Mouse (Mus musculus): ENCODE data around the gene Tmem167b. TPM values are rescaled to one million over a fixed set of nuclear protein-coding genes. Genes with fewer than 3 reads are reported as not detected.

Tmem167b gene
- total RNA-seq (2014; rRNA removed) (25.0 and 25.7 TPM in 2 replicates), polyA plus RNA-seq (2012; rRNA removed) (2.7 and 3.3 TPM in 2 replicates)

DNA sequence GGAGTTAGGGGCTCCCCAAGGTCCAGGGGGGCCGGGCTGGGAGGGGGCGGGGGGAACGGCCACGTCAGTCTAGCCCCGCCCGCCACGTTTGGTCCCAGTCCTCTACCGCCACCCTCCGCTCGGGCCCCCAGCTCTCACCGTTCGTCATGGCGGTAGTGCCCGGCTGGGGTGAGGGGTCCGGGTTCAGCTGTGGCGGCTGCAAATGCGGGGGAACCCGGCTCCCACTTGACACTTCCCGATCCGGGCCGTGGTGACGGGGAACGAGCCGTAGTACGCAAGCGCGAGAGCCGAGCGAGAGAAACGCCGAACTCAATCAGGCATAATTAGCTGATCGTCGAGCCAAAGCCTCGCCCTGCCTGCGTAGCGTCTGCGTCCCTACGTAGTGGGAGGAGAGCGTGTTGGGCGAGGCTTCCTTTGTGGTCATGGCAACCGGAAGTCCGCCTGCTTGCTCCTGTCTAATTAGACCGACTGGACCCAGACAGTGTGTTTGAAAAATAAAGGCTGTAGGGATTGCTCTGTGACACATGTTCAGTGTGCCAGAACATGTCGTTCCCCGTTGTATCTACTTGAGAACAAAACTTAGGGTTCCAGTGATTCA, at the start of gene Tmem167b:
Gene Tmem167b (minus strand): TSS at position 334 of the 598 bp plus-strand sequence.
- Histone ChIP-seq H3K27ac (replicated peaks; ENCODE audit: insufficient read depth, low read depth, low read length) (peak within 1 kb of the TSS; percentile 93), H3K27me3 (ENCODE audit: control insufficient read depth, insufficient read depth, low read length) (no peaks in the 10 kb centered on the region), H3K79me2 (ENCODE audit: control insufficient read depth, insufficient read depth, low read length) (peaks cover 2% of the 10 kb centered on the region; the same call in 1 of the 2 replicates), H3K9ac (ENCODE audit: low read depth, low read length) (peak within 1 kb of the TSS; percentile 96), H3K4me3 (ENCODE audit: insufficient read depth, low read depth, low read length) (peak within 1 kb of the TSS; percentile 90), H3K36me3 (ENCODE audit: control insufficient read depth, insufficient read depth, low read length) (peaks cover 15% of the 10 kb centered on the region; the same call in 1 of the 2 replicates), H3K4me1 (ENCODE audit: control insufficient read depth, insufficient read depth, low read length) (peaks cover 6% of the 10 kb centered on the region; the same call in 1 of the 2 replicates)
- under 1% methylated on average over 45 of the region's 45 CpGs for WGBS
- peak; percentile 97 for DNase-seq (ENCODE audit: extremely low read depth, low read depth, low spot score)
- TF ChIP-seq POLR2A (IDR thresholded peaks at IDR 0.05; ENCODE audit: extremely low read depth, insufficient read depth, low read length) (0 out of 2 replicates have a peak, but pooled peaks have one; percentile 22), CTCF (IDR thresholded peaks at IDR 0.05; ENCODE audit: low read depth, low read length) (no peak)

DNA sequence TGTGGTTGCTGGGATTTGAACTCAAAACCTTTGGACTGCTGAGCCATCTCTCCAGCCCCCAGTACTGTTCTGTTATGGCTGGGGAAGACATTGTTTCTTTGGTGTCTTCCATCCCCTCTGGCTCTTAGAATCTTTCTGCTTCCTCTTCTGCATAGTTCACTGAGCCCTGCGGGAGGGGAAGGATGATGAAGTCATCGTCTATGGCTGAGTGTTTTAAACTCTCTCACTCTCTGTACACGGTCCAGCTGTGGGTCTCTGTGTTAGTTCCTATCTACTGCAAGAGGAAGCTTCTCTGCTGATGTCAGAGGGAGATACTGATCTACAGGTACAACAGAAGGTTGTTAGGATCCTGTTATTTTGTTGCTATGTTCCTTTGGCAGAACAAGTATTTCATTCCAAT, 46.6 kb upstream of the Tmem167b start:
- TF ChIP-seq CTCF (IDR thresholded peaks at IDR 0.05; ENCODE audit: low read depth, low read length) = no peak
- Histone ChIP-seq H3K27me3 (ENCODE audit: control insufficient read depth, insufficient read depth, low read length) (no peaks in the 10 kb centered on the region), H3K9ac (ENCODE audit: low read depth, low read length) (no peak overlapping the region), H3K36me3 (ENCODE audit: control insufficient read depth, insufficient read depth, low read length) (peaks cover 4% of the 10 kb centered on the region), H3K4me3 (ENCODE audit: insufficient read depth, low read depth, low read length) (no peak overlapping the region), H3K27ac (replicated peaks; ENCODE audit: insufficient read depth, low read depth, low read length) (no peak overlapping the region), H3K4me1 (ENCODE audit: control insufficient read depth, insufficient read depth, low read length) (no peaks in the 10 kb centered on the region), H3K79me2 (ENCODE audit: control insufficient read depth, insufficient read depth, low read length) (no peaks in the 10 kb centered on the region)
- 53% methylated on average over 3 of the region's 3 CpGs for WGBS
- DNase-seq (ENCODE audit: extremely low read depth, low read depth, low spot score) = peak; percentile 4

DNA sequence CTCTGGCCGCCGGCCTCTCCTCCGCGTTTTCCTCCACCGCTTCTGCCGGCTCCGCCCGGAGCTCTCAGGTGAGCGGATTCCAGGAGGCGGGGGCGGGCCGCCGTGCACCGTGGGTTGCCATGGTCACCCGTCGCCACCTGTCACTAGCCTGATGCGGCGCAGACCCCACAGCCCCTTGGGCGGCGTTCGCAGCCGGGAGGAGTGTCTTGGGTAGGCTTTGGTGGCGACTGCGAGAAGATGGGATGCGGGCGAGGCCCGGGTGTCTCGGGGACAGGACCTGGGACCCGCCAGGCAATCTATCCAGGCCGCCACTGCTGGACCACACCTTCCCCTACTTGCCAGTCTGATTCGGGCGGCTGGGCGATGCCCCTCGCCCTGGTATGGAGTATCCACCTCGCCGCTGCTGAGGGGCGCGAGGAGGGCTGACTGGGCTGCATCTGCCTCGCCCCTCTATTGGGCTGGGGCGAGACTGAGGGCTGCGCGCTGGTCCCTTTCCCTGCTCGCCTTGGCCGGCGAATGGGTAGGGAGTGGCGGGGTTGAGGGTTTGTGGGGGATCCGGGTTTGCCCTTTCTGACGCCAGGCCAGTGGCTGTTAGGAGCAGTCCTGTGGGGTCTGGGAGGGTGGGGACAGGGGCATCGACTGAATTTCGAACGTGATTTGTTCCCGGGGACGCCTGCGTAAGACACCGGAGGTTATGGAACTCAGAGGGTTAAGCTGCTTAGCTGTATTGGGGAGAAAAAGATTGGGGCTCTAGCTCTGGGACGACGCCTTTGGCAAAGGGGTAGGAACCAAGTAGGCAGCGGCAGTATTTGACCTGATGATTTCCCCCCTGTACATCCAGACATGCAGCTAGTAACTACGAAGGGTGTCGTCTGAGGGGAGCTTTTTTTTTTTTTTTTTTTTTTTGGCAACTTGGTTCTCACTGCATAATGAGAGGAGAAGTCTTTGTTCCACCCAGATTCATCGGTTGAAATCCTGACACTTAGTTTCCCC, 29.6 kb upstream of the Tmem167b start:
- WGBS = 2% methylated on average over 61 of the region's 61 CpGs
- Histone ChIP-seq H3K4me1 (ENCODE audit: control insufficient read depth, insufficient read depth, low read length) (peaks cover 6% of the 10 kb centered on the region; the same call in 1 of the 2 replicates), H3K4me3 (ENCODE audit: insufficient read depth, low read depth, low read length) (peak overlapping the region; percentile 64), H3K79me2 (ENCODE audit: control insufficient read depth, insufficient read depth, low read length) (no peaks in the 10 kb centered on the region), H3K9ac (ENCODE audit: low read depth, low read length) (peak overlapping the region; percentile 21), H3K27me3 (ENCODE audit: control insufficient read depth, insufficient read depth, low read length) (no peaks in the 10 kb centered on the region), H3K36me3 (ENCODE audit: control insufficient read depth, insufficient read depth, low read length) (no peaks in the 10 kb centered on the region), H3K27ac (replicated peaks; ENCODE audit: insufficient read depth, low read depth, low read length) (0 out of 2 replicates have a peak overlapping the region, but pooled peaks have one; percentile 23)
- no peak for DNase-seq (ENCODE audit: extremely low read depth, low read depth, low spot score)
- TF ChIP-seq POLR2A (IDR thresholded peaks at IDR 0.05; ENCODE audit: extremely low read depth, insufficient read depth, low read length) (no peak), CTCF (IDR thresholded peaks at IDR 0.05; ENCODE audit: low read depth, low read length) (no peak)

DNA sequence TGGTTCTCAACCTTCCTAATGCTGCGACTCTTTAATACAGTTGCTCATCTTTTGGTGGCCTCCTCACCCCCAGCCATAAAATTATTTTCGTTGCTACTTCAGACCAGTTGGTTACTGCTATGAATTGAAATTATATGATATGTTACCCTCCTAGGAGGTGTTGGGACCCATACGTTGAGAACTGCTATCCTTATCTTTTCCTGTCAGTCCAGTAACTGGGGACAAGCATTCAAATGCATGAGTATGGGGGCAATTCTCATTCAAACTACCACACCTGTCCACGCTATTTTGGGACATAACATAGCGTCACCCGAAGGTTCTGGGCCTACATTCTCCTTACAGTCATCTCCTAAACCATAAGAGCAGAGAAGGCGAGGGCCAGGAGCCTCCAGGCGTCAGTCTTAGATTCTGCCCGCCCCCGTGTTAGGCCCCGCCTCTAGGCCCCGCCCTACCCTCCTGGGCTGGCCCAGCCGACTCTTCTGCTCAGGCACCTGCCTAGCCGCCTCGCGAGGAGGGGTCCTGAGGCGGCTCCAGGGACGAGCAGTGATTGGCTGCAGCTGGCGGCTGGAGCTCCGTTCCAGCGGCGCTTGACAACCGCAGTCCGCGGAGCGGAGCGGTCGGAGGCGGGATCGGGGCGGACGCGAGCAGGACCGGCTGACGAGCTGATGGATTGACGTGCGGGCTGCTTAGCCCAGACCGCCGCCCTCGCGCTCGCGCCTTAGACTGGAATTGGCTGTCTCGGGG, 28.7 kb upstream of the Tmem167b start, which contains the start of gene Wdr47:
Gene Wdr47 (plus strand): TSS at position 494 of the 744 bp plus-strand sequence.
- 4% methylated on average over 44 of the region's 44 CpGs for WGBS
- no peaks in the 10 kb centered on the region for H3K79me2 ChIP-seq (ENCODE audit: control insufficient read depth, insufficient read depth, low read length)
- H3K9ac ChIP-seq (ENCODE audit: low read depth, low read length) = peak within 1 kb of the TSS; percentile 56
- peak; percentile 65 for TF ChIP-seq POLR2A (IDR thresholded peaks at IDR 0.05; ENCODE audit: extremely low read depth, insufficient read depth, low read length)
- TF ChIP-seq CTCF (IDR thresholded peaks at IDR 0.05; ENCODE audit: low read depth, low read length) = no peak
- H3K27me3 ChIP-seq (ENCODE audit: control insufficient read depth, insufficient read depth, low read length) = no peaks in the 10 kb centered on the region
- no peaks in the 10 kb centered on the region for H3K36me3 ChIP-seq (ENCODE audit: control insufficient read depth, insufficient read depth, low read length)
- peak; percentile 85 for DNase-seq (ENCODE audit: extremely low read depth, low read depth, low spot score)
- peaks cover 6% of the 10 kb centered on the region; the same call in 1 of the 2 replicates for H3K4me1 ChIP-seq (ENCODE audit: control insufficient read depth, insufficient read depth, low read length)
- H3K27ac ChIP-seq (replicated peaks; ENCODE audit: insufficient read depth, low read depth, low read length) = 0 out of 2 replicates have a peak within 1 kb of the TSS, but pooled peaks have one; percentile 23
- peak within 1 kb of the TSS; percentile 64 for H3K4me3 ChIP-seq (ENCODE audit: insufficient read depth, low read depth, low read length)

DNA sequence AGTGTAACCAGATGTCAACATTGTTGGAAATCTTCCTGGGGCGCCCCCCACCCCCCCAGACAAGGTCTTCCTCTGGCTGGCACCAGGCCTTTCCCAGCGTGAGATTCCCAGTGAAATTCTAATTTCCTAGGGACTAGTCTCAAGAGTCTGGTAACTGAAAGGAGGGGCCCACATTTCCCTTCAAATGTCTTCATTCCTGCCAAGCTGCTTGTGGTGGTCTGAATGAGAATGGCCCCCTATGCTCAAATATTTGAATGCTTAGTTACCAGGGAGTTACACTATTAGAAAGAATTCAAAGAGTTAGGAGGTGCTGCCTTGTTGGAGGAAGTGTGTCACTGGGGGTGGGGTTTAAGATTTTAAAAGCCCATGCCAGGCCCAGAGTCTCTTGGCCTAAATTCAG, 26.2 kb upstream of the Tmem167b start:
- H3K9ac ChIP-seq (ENCODE audit: low read depth, low read length) = no peak overlapping the region
- WGBS = 71% methylated on average over 2 of the region's 2 CpGs
- peaks cover 6% of the 10 kb centered on the region; the same call in 1 of the 2 replicates for H3K4me1 ChIP-seq (ENCODE audit: control insufficient read depth, insufficient read depth, low read length)
- H3K27me3 ChIP-seq (ENCODE audit: control insufficient read depth, insufficient read depth, low read length) = no peaks in the 10 kb centered on the region
- DNase-seq (ENCODE audit: extremely low read depth, low read depth, low spot score) = no peak
- TF ChIP-seq CTCF (IDR thresholded peaks at IDR 0.05; ENCODE audit: low read depth, low read length) (no peak), POLR2A (IDR thresholded peaks at IDR 0.05; ENCODE audit: extremely low read depth, insufficient read depth, low read length) (no peak)
- no peak overlapping the region for H3K27ac ChIP-seq (replicated peaks; ENCODE audit: insufficient read depth, low read depth, low read length)
- H3K4me3 ChIP-seq (ENCODE audit: insufficient read depth, low read depth, low read length) = no peak overlapping the region
- no peaks in the 10 kb centered on the region for H3K36me3 ChIP-seq (ENCODE audit: control insufficient read depth, insufficient read depth, low read length)
- H3K79me2 ChIP-seq (ENCODE audit: control insufficient read depth, insufficient read depth, low read length) = no peaks in the 10 kb centered on the region
